Mouse (Mus musculus): ENCODE results near the gene Gm3500.
"Not testable (repeated sequence)": the region's sequence is repeated elsewhere in the genome, so short reads cannot be mapped to it uniquely, and the experiment has no call there.

Gm3500 gene

GRCm38 (mm10) chr14:5388949-5389348, at the start of gene Gm3500:
Gene Gm3500 (minus strand): TSS chr14:5389049.
- DNase-seq (ENCODE audit: low spot score): not testable (repeated sequence)

- not testable (repeated sequence) for DNase-seq (ENCODE audit: low spot score)
These were observed 54.0 kb downstream of the Gm3500 start, which contains the start of gene Gm3542 for GRCm38 (mm10) chr14:5334828-5335227. Gene Gm3542 (minus strand): TSS chr14:5334928.

Data from ovary, postnatal 36 days (tissue).